Mouse (Mus musculus) heart, adult 2 months (tissue): ENCODE data around the gene Tubg2.
A peak's percentile ranks its signal among the peaks of the same experiment; 100 is the strongest.

Experiments used
- CTCF ChIP-seq: fragments of 200-600 bp; IDR thresholded peaks from 2 replicates; pipeline ENCODE4 v1.8.1; 2022; ENCODE audit warnings: antibody characterized with exemption, mild to moderate bottlenecking, moderate library complexity
- EP300 ChIP-seq: fragments of 200-500 bp; IDR thresholded peaks from 2 replicates; pipeline ENCODE4 v1.6.1; 2011; ENCODE audit warnings: low read depth, low read length, control low read depth; ENCODE audit not compliant: insufficient read depth
- POLR2A ChIP-seq: fragments of 200-500 bp; IDR thresholded peaks from 2 replicates; pipeline ENCODE4 v1.6.1; 2011; ENCODE audit warnings: mild to moderate bottlenecking, low read depth, low read length, control low read depth; ENCODE audit not compliant: insufficient read depth

DNA sequence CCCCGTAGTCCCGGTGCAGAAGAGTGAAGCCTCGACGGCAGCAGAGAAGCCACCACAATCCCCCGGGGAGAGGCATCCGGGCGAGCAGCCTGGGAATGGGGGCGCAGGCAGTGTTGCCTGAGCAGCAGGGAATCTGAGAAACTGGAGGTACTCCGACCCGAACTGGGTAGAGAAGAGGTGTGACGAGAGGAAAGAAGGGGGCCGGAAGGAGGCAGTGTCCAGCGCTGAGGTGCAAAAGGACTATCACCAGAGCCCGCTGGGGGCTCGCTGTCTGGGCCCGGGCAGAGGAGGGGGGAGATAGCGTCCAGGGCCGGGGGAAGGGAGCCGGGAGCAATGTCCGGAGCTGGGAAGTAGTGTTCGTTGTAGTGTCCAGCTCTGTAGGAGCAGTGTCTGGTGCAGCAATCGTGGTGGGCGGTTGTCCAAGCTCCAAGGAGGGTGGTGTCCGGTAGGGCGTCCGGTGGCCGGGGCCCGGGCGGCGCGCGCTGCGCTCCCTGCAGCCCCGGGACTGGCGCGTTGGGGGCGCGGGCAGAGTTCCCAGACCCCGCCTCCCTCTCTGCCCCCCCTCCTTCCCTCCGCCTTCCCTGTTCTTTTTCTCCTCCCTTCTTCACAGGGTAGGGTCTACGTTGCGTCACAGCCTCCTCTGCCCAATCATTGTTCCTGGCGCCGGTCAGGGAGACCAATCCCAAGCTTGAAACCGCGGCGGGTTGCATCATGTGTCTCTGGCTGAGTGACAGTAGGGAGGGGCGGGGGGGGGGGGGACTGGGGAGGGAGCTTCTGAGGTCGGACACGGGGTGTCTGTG, 15.3 kb downstream of the Tubg2 start, which contains the start of gene Plekhh3:
- TF ChIP-seq POLR2A (peak; percentile 80), CTCF (peak; percentile 34), EP300 (peak; percentile 69; the same call in 1 of the 2 replicates)
